Mouse (Mus musculus) heart, postnatal 0 days (tissue): ENCODE results near the gene Brsk1. TPM values are rescaled to one million over a fixed set of nuclear protein-coding genes. Genes with fewer than 3 reads are reported as not detected.
A peak's percentile ranks its signal among the peaks of the same experiment; 100 is the strongest.

ENCODE experiments used
- ATAC-seq: fragments of 200-750 bp; cut with Nextera tagmentation; 2 replicates; pipeline ENCODE4 v1.8.0; 2017; ENCODE audit warnings: low read depth, moderate number of reproducible peaks, moderate library complexity; ENCODE audit not compliant: insufficient read depth
- DNase-seq: peaks from one replicate; pipeline ENCODE4 v3.0.0-alpha.2; 2016; ENCODE audit warnings: low spot score
- H3K27ac ChIP-seq: fragments of 300-500 bp; sonication (generic); 2 replicates; pipeline ENCODE4 v1.5.1; 2014; ENCODE audit warnings: low read depth, mild to moderate bottlenecking
- H3K27me3 ChIP-seq: fragments of 300-500 bp; sonication (generic); 2 replicates; pipeline ENCODE4 v1.6.1; 2014; ENCODE audit warnings: low read length, mixed read lengths; ENCODE audit not compliant: control insufficient read depth, insufficient read depth
- H3K36me3 ChIP-seq: fragments of 300-500 bp; sonication (generic); replicated peaks from 2 replicates; pipeline ENCODE4 v1.6.1; 2014; ENCODE audit warnings: low read length, mixed read lengths; ENCODE audit not compliant: control insufficient read depth, insufficient read depth
- H3K4me1 ChIP-seq: fragments of 300-500 bp; sonication (generic); 2 replicates; pipeline ENCODE4 v1.6.1; 2014; ENCODE audit warnings: antibody characterized with exemption; ENCODE audit not compliant: control insufficient read depth, insufficient read depth
- H3K4me2 ChIP-seq: fragments of 300-500 bp; sonication (generic); 2 replicates; pipeline ENCODE4 v1.6.1; 2014; ENCODE audit warnings: low read depth, mild to moderate bottlenecking, low read length, moderate library complexity
- H3K4me3 ChIP-seq: fragments of 300-500 bp; sonication (generic); 2 replicates; pipeline ENCODE4 v1.5.1; 2014; ENCODE audit warnings: low read depth, low read length
- H3K9ac ChIP-seq: fragments of 300-500 bp; sonication (generic); replicated peaks from 2 replicates; pipeline ENCODE4 v1.6.1; 2014; ENCODE audit warnings: low read depth, low read length, mixed read lengths
- H3K9me3 ChIP-seq: fragments of 300-500 bp; sonication (generic); replicated peaks from 2 replicates; pipeline ENCODE4 v1.6.1; 2016; ENCODE audit warnings: low read length; ENCODE audit not compliant: control insufficient read depth
- CTCF ChIP-seq: IDR thresholded peaks from 2 replicates; pipeline ENCODE4 v1.5.1; 2016; ENCODE audit warnings: antibody characterized with exemption, control low read depth, low read depth
- EP300 ChIP-seq: IDR thresholded peaks from 2 replicates; pipeline ENCODE4 v1.6.1; 2016; ENCODE audit warnings: antibody characterized with exemption, low read depth
- WGBS: fragments of 180-500 bp; shearing (Covaris S2); extraction: QIAGEN DNeasy Blood & Tissue Kit; methylation state at CpG from one replicate; pipeline ENCODE4 v1.1.7; 2014; 5-methylcytosine and 5-hydroxymethylcytosine counted together
- polyA plus RNA-seq: library from polyadenylated mRNA; unstranded; fragments of >200 nt; fragmentation: Nextera tagmentation; extraction: Ambion mirVana; gene quantifications from 2 replicates; pipeline ENCODE4 v1.2.1, GENCODE M21; 2015
- total RNA-seq: library from RNA; depleted of rRNA; stranded (reverse); fragments of >200 nt; gene quantifications from 2 replicates; pipeline ENCODE4 v1.2.3, GENCODE M21; 2014; ENCODE audit warnings: low replicate concordance

The Brsk1 gene
- total and polyA plus RNA-seq, 2 experiments from 2014 or later, result 0.36 to 10.9 TPM

GRCm38 (mm10) chr7:4684203-4684602 lies 6.2 kb upstream of the Brsk1 start:
- Histone ChIP-seq H3K9me3 (no peaks in the 10 kb centered on the region), H3K27me3 (no peaks in the 10 kb centered on the region), H3K9ac (peak overlapping the region; percentile 47), H3K36me3 (peaks cover 12% of the 10 kb centered on the region; the same call in 1 of the 2 replicates), H3K4me3 (peak overlapping the region; percentile 61), H3K27ac (peak overlapping the region; percentile 52), H3K4me2 (peak overlapping the region; percentile 69), H3K4me1 (peaks cover 9% of the 10 kb centered on the region)
- TF ChIP-seq EP300 (no peak), CTCF (no peak)
- ATAC-seq (no peak), DNase-seq (no peak)
- WGBS, result 4% methylated on average over 13 of the region's 13 CpGs

GRCm38 (mm10) chr7:4684632-4685417 lies 5.6 kb upstream of the Brsk1 start, which contains the start of gene Hspbp1:
Hspbp1 (minus strand) TSS chr7:4685068.
- DNase-seq (peak; percentile 97), ATAC-seq (peak; percentile 96)
- Histone ChIP-seq H3K4me2 (peak within 1 kb of the TSS; percentile 69), H3K4me3 (peak within 1 kb of the TSS; percentile 61), H3K9me3 (no peaks in the 10 kb centered on the region), H3K27me3 (no peaks in the 10 kb centered on the region), H3K36me3 (peaks cover 12% of the 10 kb centered on the region; the same call in 1 of the 2 replicates), H3K9ac (peak within 1 kb of the TSS; percentile 47), H3K4me1 (peaks cover 9% of the 10 kb centered on the region), H3K27ac (peak within 1 kb of the TSS; percentile 52)
- under 1% methylated on average over 32 of the region's 32 CpGs for WGBS
- TF ChIP-seq EP300 (0 out of 2 replicates have a peak, but pooled peaks have one; percentile 51), CTCF (no peak)

- Histone ChIP-seq H3K36me3 (no peaks in the 10 kb centered on the region; the same call in 1 of the 2 replicates), H3K9me3 (no peaks in the 10 kb centered on the region), H3K4me1 (no peaks in the 10 kb centered on the region), H3K9ac (peak overlapping the region; percentile 93), H3K4me3 (peak overlapping the region; percentile 74), H3K27me3 (no peaks in the 10 kb centered on the region), H3K4me2 (peak overlapping the region; percentile 100), H3K27ac (peak overlapping the region; percentile 71)
- 17% methylated on average over 23 of the region's 35 CpGs for WGBS
- ATAC-seq (peak; percentile 18; the same call in 1 of the 2 replicates), DNase-seq (no peak)
- no peak for TF ChIP-seq CTCF
- no peak for TF ChIP-seq EP300
Measured at GRCm38 (mm10) chr7:4690951-4691653, 698 bp downstream of the Brsk1 start.

GRCm38 (mm10) chr7:4693004-4693403 lies 2.6 kb downstream of the Brsk1 start:
- no peak overlapping the region for H3K4me2 ChIP-seq
- H3K27ac ChIP-seq, result no peak overlapping the region

GRCm38 (mm10) chr7:4702334-4702733 lies 11.9 kb downstream of the Brsk1 start:
- Histone ChIP-seq H3K9me3 (no peaks in the 10 kb centered on the region), H3K36me3 (0 out of 2 replicates have a peak, but pooled peaks cover 4% of the 10 kb centered on the region), H3K4me2 (no peak overlapping the region), H3K4me3 (no peak overlapping the region), H3K9ac (no peak overlapping the region), H3K4me1 (no peaks in the 10 kb centered on the region), H3K27me3 (no peaks in the 10 kb centered on the region), H3K27ac (no peak overlapping the region)
- no peak for DNase-seq
- no peak for ATAC-seq
- WGBS, result 71% methylated on average over 8 of the region's 8 CpGs
- no peak for TF ChIP-seq CTCF
- no peak for TF ChIP-seq EP300

More at GRCm38 (mm10) chr7:4693004-4693403, 2.6 kb downstream of the Brsk1 start:
- WGBS, result 74% methylated on average over 6 of the region's 6 CpGs
- Histone ChIP-seq H3K4me3 (no peak overlapping the region), H3K36me3 (peaks cover 4% of the 10 kb centered on the region; the same call in 1 of the 2 replicates), H3K9ac (no peak overlapping the region), H3K9me3 (no peaks in the 10 kb centered on the region), H3K4me1 (no peaks in the 10 kb centered on the region), H3K27me3 (no peaks in the 10 kb centered on the region)
- ATAC-seq (no peak), DNase-seq (no peak)
- TF ChIP-seq CTCF (no peak), EP300 (no peak)
